Mouse (Mus musculus): Measurements from ENCODE around the gene Capn7.

DNA sequence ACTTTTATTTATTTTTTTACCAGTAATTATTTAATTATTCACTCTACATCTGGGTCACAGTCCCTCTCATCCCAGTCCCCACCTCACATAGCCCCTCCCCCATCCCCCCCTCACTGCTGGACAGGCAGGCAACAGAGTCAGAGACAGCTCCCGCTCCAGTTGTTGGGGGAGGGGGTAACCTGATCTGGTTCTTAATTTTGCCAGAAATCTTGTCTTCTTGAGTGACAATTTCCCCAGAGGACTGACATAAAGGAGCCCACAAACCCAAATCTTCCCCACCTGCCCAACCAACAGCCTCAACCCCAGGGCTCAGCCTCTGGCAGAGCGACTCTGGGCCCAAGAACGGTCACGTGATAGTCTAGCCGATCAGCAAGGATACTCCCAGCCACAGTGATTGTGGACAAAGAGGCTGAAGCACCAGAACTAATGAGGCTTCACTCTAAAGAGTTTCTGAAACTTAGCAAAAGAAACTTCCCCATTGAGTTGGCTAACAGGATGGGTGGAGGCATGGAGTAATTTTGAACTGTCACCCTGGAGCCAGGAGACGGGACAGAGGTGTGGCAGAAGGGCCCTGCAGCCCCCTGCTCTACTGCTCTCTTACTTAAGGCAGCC is 77.1 kb downstream of the Capn7 start:
- TF ChIP-seq EP300 (IDR thresholded peaks at IDR 0.05; ENCODE audit: low read depth in 1 of 2, low read length in 2 of 2) (no peak), POLR2A (IDR thresholded peaks at IDR 0.05; ENCODE audit: control insufficient read depth in 1 of 2, insufficient read depth in 1 of 2, low read depth in 1 of 2, low read length in 2 of 2, poor library complexity in 1 of 2) (no peak), UBTF (IDR thresholded peaks at IDR 0.05; ENCODE audit: borderline replicate concordance, insufficient read depth, low read depth, low read length) (no peak), TAL1 (IDR thresholded peaks at IDR 0.05; ENCODE audit: low read length) (no peak), TCF12 (IDR thresholded peaks at IDR 0.05; ENCODE audit: low read depth, low read length) (no peak), MAX (IDR thresholded peaks at IDR 0.05; ENCODE audit: low read length) (no peak), HCFC1 (IDR thresholded peaks at IDR 0.05; ENCODE audit: low read depth, low read length) (no peak), MEF2A (IDR thresholded peaks at IDR 0.05; ENCODE audit: extremely low read depth, insufficient replicate concordance, low read depth, low read length, poor library complexity, severe bottlenecking) (no peak)

All from MEL (cell line).